In the genomic region with DNA sequence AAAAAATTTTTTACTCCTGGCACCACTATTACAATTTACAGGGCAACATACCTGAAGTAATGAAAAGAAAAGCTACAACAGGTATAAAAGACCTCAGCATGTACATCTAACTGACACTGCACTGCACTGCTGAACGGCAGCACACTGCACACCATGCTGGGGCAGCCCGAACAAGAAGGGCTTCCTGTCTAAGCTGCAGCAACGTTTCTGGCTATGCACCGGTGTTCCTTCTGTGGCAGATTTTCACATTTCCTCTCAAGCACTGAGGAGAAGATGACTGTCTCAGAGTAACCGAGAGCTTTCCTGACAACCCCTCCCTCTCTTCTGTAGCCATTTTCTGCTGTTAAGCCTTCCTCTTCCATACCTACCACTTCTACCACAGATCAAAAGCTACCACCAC, we compare ENCODE assay signal across 15 mouse cellular contexts. TPM values are rescaled to one million over a fixed set of nuclear protein-coding genes. Genes with fewer than 3 reads are reported as not detected.
DNase-seq lines count a peak whose midpoint lies in the region; ATAC-seq lines count a peak whose summit lies in the region.
"Had no signal": no experiment of that assay in that cellular context is flagged by ENCODE, and none has a peak within 500 bp of the region (broad histone marks: within the 10 kb centered on the region; RNA-seq: fewer than 3 reads in every experiment).

No protein-coding gene starts in this region.

- 0 out of 2 replicates have a peak, but pooled peaks cover 8% of the 10 kb centered on the region for H3K9me3 ChIP-seq in heart, embryonic 13.5 days
- no peaks in the 10 kb centered on the region for H3K9me3 ChIP-seq in heart, embryonic 10.5 days
- H3K9me3 ChIP-seq: midbrain, embryonic 15.5 days had no signal

- no peak for DNase-seq in heart, embryonic 10.5 days (ENCODE audit: low spot score)
- DNase-seq in T-cell, adult 2 months (ENCODE audit: low spot score), result peak; percentile 25
- peak; percentile 45 for DNase-seq in naive thymus-derived CD4-positive, alpha-beta T cell, adult 2 months (ENCODE audit: low read depth)
- DNase-seq in thymus, postnatal 36 days, result peak; percentile 39 to 44
- no peak for DNase-seq in adipocyte (ENCODE audit: low spot score)
- DNase-seq: cerebellum, postnatal 10 days; gastrocnemius, postnatal 36 days had no signal

- ATAC-seq in heart, embryonic 13.5 days (ENCODE audit: extremely low read depth, insufficient number of reproducible peaks, low FRiP score, low TSS enrichment), result no peak
- ATAC-seq in monocyte, adult 5-6 weeks (replicated peaks; ENCODE audit: insufficient number of reproducible peaks, low FRiP score, low TSS enrichment, poor library complexity, severe bottlenecking), result no peak
- ATAC-seq: forebrain, embryonic 13.5 days; intestine, embryonic 16.5 days; midbrain, embryonic 15.5 days had no signal

- peak overlapping the region; percentile 10; the same call in 1 of the 2 replicates for H3K27ac ChIP-seq in heart, embryonic 13.5 days (replicated peaks)
- no peak overlapping the region for H3K27ac ChIP-seq in heart, embryonic 10.5 days
- H3K27ac ChIP-seq: forebrain, embryonic 13.5 days; hindbrain, embryonic 14.5 days; limb, embryonic 13.5 days; liver, embryonic 14.5 days; midbrain, embryonic 15.5 days had no signal

- no peaks in the 10 kb centered on the region for H3K27me3 ChIP-seq in heart, embryonic 13.5 days (replicated peaks)
- H3K27me3 ChIP-seq in heart, embryonic 10.5 days (ENCODE audit: insufficient read depth, poor library complexity, severe bottlenecking), result no peaks in the 10 kb centered on the region
- H3K27me3 ChIP-seq: forebrain, embryonic 13.5 days; limb, embryonic 13.5 days; midbrain, embryonic 15.5 days had no signal

- no peak overlapping the region for H3K4me3 ChIP-seq in heart, embryonic 13.5 days
- H3K4me3 ChIP-seq in heart, embryonic 10.5 days, result no peak overlapping the region
- H3K4me3 ChIP-seq: forebrain, embryonic 13.5 days; limb, embryonic 13.5 days; midbrain, embryonic 15.5 days had no signal

- H3K4me1 ChIP-seq in heart, embryonic 13.5 days, result peaks cover 53% of the 10 kb centered on the region
- peaks cover 57% of the 10 kb centered on the region for H3K4me1 ChIP-seq in heart, embryonic 10.5 days

- WGBS in heart, embryonic 13.5 days, result 53% methylated on average over 5 of the region's 5 CpGs
- 55% methylated on average over 5 of the region's 5 CpGs for WGBS in heart, embryonic 10.5 days

- no peak overlapping the region for H3K4me2 ChIP-seq in heart, embryonic 13.5 days
- H3K4me2 ChIP-seq: forebrain, embryonic 13.5 days; hindbrain, embryonic 14.5 days; limb, embryonic 13.5 days; midbrain, embryonic 15.5 days had no signal

- peaks cover 38% of the 10 kb centered on the region for H3K36me3 ChIP-seq in heart, embryonic 13.5 days
- H3K36me3 ChIP-seq in heart, embryonic 10.5 days, result peaks cover 35% of the 10 kb centered on the region

- no peak overlapping the region for H3K9ac ChIP-seq in heart, embryonic 13.5 days
- H3K9ac ChIP-seq: forebrain, embryonic 13.5 days; hindbrain, embryonic 14.5 days; limb, embryonic 13.5 days; liver, embryonic 14.5 days; midbrain, embryonic 15.5 days had no signal

RNA-seq across cellular contexts. Expression of gene Mpzl1, which starts 21.6 kb away (rescaled TPM):
- 106 and 116 TPM in 2 replicates for polyA plus RNA-seq in heart, embryonic 13.5 days (2015; fragmentation: Nextera tagmentation; extraction: Ambion mirVana)
- polyA plus RNA-seq in heart, embryonic 10.5 days (2016; fragmentation: Nextera tagmentation; extraction: Ambion mirVana), result 138 and 170 TPM in 2 replicates
- total RNA-seq in monocyte, adult 5-6 weeks (2017), result not detected in 3 replicates

Comparison
In these comparisons a context has a peak if more than half of its experiments do, and no peak if none do; other contexts are left out.
1. DNase-seq: peak in T-cell, adult 2 months (single experiment), naive thymus-derived CD4-positive, alpha-beta T cell, adult 2 months (single experiment) and thymus, postnatal 36 days (2 of 2); none in heart, embryonic 10.5 days (single experiment) and adipocyte (single experiment).